ENCODE assay signal across 11 mouse cellular contexts in the genomic region with DNA sequence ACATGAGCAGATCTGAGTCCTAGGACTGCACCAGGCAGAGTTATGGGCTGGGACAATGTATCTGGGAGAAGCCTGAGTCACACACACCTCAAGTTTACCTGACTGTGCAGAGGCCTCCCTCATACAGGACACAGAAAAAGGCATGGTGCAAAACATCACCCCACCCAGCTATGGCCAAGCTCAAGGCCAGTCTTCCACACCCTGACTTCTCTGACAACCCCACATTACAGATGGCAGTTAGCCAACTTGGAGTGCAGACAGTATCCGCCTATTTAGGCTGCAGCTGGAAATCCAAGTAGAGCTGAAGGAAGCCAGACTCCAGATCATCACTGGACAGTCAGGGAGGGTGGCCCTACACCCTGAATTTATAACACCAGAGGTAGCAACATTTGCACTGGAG. TPM values are rescaled to one million over a fixed set of nuclear protein-coding genes. Genes with fewer than 3 reads are reported as not detected.
A peak's percentile ranks its signal among the peaks of the same experiment; 100 is the strongest.
DNase-seq lines count a peak whose midpoint lies in the region; TF ChIP-seq lines count a peak whose summit lies in the region.
"Had no signal": no experiment of that assay in that cellular context is flagged by ENCODE, and none has a peak within 500 bp of the region (broad histone marks: within the 10 kb centered on the region; RNA-seq: fewer than 3 reads in every experiment).

No protein-coding gene starts in this region.

- TF ChIP-seq CTCF in layer of hippocampus, adult 2 months (conservative IDR thresholded peaks at IDR 0.05): no peak
- TF ChIP-seq CTCF in gastrocnemius, adult 2 months (IDR thresholded peaks at IDR 0.05): no peak

- intact Hi-C loops in gastrocnemius, adult 2 months (cut with DNase I): no loop called here
- intact Hi-C loops in left cerebral cortex, postnatal 14 days (cut with DNase I): no loop called here

- peak overlapping the region; percentile 69; the same call in 1 of the 2 replicates for H3K27ac ChIP-seq in layer of hippocampus, adult 2 months
- no peak overlapping the region; the same call in 1 of the 2 replicates for H3K27ac ChIP-seq in gastrocnemius, adult 2 months

- no peak for DNase-seq in layer of hippocampus, adult 2 months (ENCODE audit: low spot score in 2 of 2)
- DNase-seq in layer of hippocampus, adult 18-20 months (ENCODE audit: low spot score in 2 of 2): no peak
- DNase-seq in gastrocnemius, adult 2 months: peak; percentile 63
- peak; percentile 65 for DNase-seq in heart, postnatal 4 days
- DNase-seq in skeletal muscle tissue, adult 2 months (ENCODE audit: low read depth, low spot score): peak; percentile 72
- no peak for DNase-seq in left cerebral cortex, postnatal 14 days (ENCODE audit: low spot score in 2 of 2)
- no peak for DNase-seq in retina, postnatal 1 day
- DNase-seq: cerebellum, adult 8-10 months; kidney, adult 11 months; right cerebral cortex, postnatal 14 days had no signal

- H3K4me3 ChIP-seq in layer of hippocampus, adult 2 months: no peak overlapping the region
- H3K4me3 ChIP-seq in gastrocnemius, adult 2 months: no peak overlapping the region

RNA-seq across cellular contexts. Expression of a gene that starts 18.6 kb away (rescaled TPM):
- total RNA-seq in layer of hippocampus, adult 2 months (2021): 100 to 1,000 TPM; 356 to 361 TPM
- 100 to 1,000 TPM; 304 to 307 TPM for total RNA-seq in layer of hippocampus, adult 18-20 months (2021)
- 10 to 100 TPM; 55.1 to 70.5 TPM for total RNA-seq in gastrocnemius, adult 2 months (2021)
- total RNA-seq in heart, postnatal 4 days (2021): 10 to 100 TPM; 78.6 to 83.4 TPM
- total RNA-seq in left cerebral cortex, postnatal 14 days (2021): 100 to 1,000 TPM; 198 to 204 TPM

RNA-seq across cellular contexts. Expression of a gene that starts 26.1 kb away (rescaled TPM):
- total RNA-seq in layer of hippocampus, adult 2 months (2021): not detected
- total RNA-seq in layer of hippocampus, adult 18-20 months (2021): not detected
- total RNA-seq in gastrocnemius, adult 2 months (2021): not detected
- not detected for total RNA-seq in heart, postnatal 4 days (2021)
- not detected for total RNA-seq in left cerebral cortex, postnatal 14 days (2021)
- total RNA-seq: left cerebral cortex, postnatal 36 days had no signal

RNA-seq across cellular contexts. Expression of a gene that starts 37.7 kb away (rescaled TPM):
- not detected for total RNA-seq in layer of hippocampus, adult 2 months (2021)
- not detected for total RNA-seq in layer of hippocampus, adult 18-20 months (2021)
- not detected for total RNA-seq in gastrocnemius, adult 2 months (2021)
- not detected for total RNA-seq in heart, postnatal 4 days (2021)
- not detected for total RNA-seq in left cerebral cortex, postnatal 14 days (2021)
- total RNA-seq: left cerebral cortex, postnatal 36 days had no signal

RNA-seq across cellular contexts. Expression of a gene that starts 59.0 kb away (rescaled TPM):
- 10 to 100 TPM; 14.8 to 20.0 TPM for total RNA-seq in layer of hippocampus, adult 2 months (2021)
- 10 to 100 TPM; 16.6 to 18.6 TPM for total RNA-seq in layer of hippocampus, adult 18-20 months (2021)
- 10 to 100 TPM; 12.7 to 16.1 TPM for total RNA-seq in gastrocnemius, adult 2 months (2021)
- total RNA-seq in heart, postnatal 4 days (2021): 10 to 100 TPM; 54.0 to 55.5 TPM
- 10 to 100 TPM; 18.0 to 20.3 TPM for total RNA-seq in left cerebral cortex, postnatal 14 days (2021)

RNA-seq across cellular contexts. Expression of a gene that starts 59.1 kb away (rescaled TPM):
- 100 to 1,000 TPM in 1 of 2 experiments, 10 to 100 TPM in 1; 97.6 to 101 TPM for total RNA-seq in layer of hippocampus, adult 2 months (2021)
- 100 to 1,000 TPM; 101 to 103 TPM for total RNA-seq in layer of hippocampus, adult 18-20 months (2021)
- total RNA-seq in gastrocnemius, adult 2 months (2021): 10 to 100 TPM; 40.9 to 41.4 TPM
- total RNA-seq in heart, postnatal 4 days (2021): 10 to 100 TPM; 91.0 to 99.7 TPM
- 10 to 100 TPM; 80.2 to 81.3 TPM for total RNA-seq in left cerebral cortex, postnatal 14 days (2021)

Comparison
In these comparisons a context has a peak if more than half of its experiments do, and no peak if none do; other contexts are left out.
1. DNase-seq: peak in gastrocnemius, adult 2 months (single experiment), heart, postnatal 4 days (single experiment) and skeletal muscle tissue, adult 2 months (single experiment); none in layer of hippocampus, adult 2 months (0 of 2), layer of hippocampus, adult 18-20 months (0 of 2), left cerebral cortex, postnatal 14 days (0 of 2) and retina, postnatal 1 day (single experiment).